Mouse (Mus musculus): ENCODE data around the gene Zfand3. TPM values are rescaled to one million over a fixed set of nuclear protein-coding genes. Genes with fewer than 3 reads are reported as not detected.

Zfand3 gene
- 99.1 and 107 TPM in 2 replicates for polyA plus RNA-seq (2012; rRNA removed)

- H3K27me3 ChIP-seq (ENCODE audit: control insufficient read depth, insufficient read depth, low read length): no peaks in the 10 kb centered on the region
- peak within 1 kb of the TSS; percentile 99 for H3K27ac ChIP-seq (ENCODE audit: insufficient read depth, low read length)
- 1% methylated on average over 83 of the region's 93 CpGs for WGBS
- TF ChIP-seq CTCF (IDR thresholded peaks at IDR 0.05; ENCODE audit: borderline replicate concordance, insufficient read depth, low read depth, low read length): no peak
- peak; percentile 78 for TF ChIP-seq POLR2A (IDR thresholded peaks at IDR 0.05; ENCODE audit: borderline replicate concordance, insufficient read depth, low read length)
- DNase-seq: peak; percentile 94 to 96
- peaks cover 9% of the 10 kb centered on the region for H3K4me1 ChIP-seq (ENCODE audit: control insufficient read depth, insufficient read depth, low read length)
- peak within 1 kb of the TSS; percentile 96 for H3K4me3 ChIP-seq (replicated peaks; ENCODE audit: insufficient read depth, low read depth, low read length)
These were observed at the start of gene Zfand3 for GRCm38 (mm10) chr17:30004203-30005102. Gene Zfand3, plus strand, starts transcription at chr17:30004733.

- Histone ChIP-seq H3K4me1 (ENCODE audit: control insufficient read depth, insufficient read depth, low read length) (no peaks in the 10 kb centered on the region), H3K27ac (ENCODE audit: insufficient read depth, low read length) (no peak overlapping the region), H3K27me3 (ENCODE audit: control insufficient read depth, insufficient read depth, low read length) (no peaks in the 10 kb centered on the region; the same call in 1 of the 2 replicates), H3K4me3 (replicated peaks; ENCODE audit: insufficient read depth, low read depth, low read length) (no peak overlapping the region)
- 43% methylated on average over 8 of the region's 8 CpGs for WGBS
- no peak for DNase-seq
- TF ChIP-seq POLR2A (IDR thresholded peaks at IDR 0.05; ENCODE audit: borderline replicate concordance, insufficient read depth, low read length) (no peak), CTCF (IDR thresholded peaks at IDR 0.05; ENCODE audit: borderline replicate concordance, insufficient read depth, low read depth, low read length) (no peak)
These were observed 48.7 kb upstream of the Zfand3 start for GRCm38 (mm10) chr17:29955880-29956279.

GRCm38 (mm10) chr17:29963730-29964259, 40.7 kb upstream of the Zfand3 start:
- Histone ChIP-seq H3K4me3 (replicated peaks; ENCODE audit: insufficient read depth, low read depth, low read length) (no peak overlapping the region), H3K4me1 (ENCODE audit: control insufficient read depth, insufficient read depth, low read length) (peaks cover 5% of the 10 kb centered on the region; the same call in 1 of the 2 replicates), H3K27me3 (ENCODE audit: control insufficient read depth, insufficient read depth, low read length) (no peaks in the 10 kb centered on the region; the same call in 1 of the 2 replicates), H3K27ac (ENCODE audit: insufficient read depth, low read length) (no peak overlapping the region)
- TF ChIP-seq POLR2A (IDR thresholded peaks at IDR 0.05; ENCODE audit: borderline replicate concordance, insufficient read depth, low read length) (no peak), CTCF (IDR thresholded peaks at IDR 0.05; ENCODE audit: borderline replicate concordance, insufficient read depth, low read depth, low read length) (no peak)
- DNase-seq: no peak
- 16% methylated on average over 11 of the region's 11 CpGs for WGBS

GRCm38 (mm10) chr17:29965506-29965905, 39.0 kb upstream of the Zfand3 start:
- TF ChIP-seq CTCF (IDR thresholded peaks at IDR 0.05; ENCODE audit: borderline replicate concordance, insufficient read depth, low read depth, low read length) (no peak), POLR2A (IDR thresholded peaks at IDR 0.05; ENCODE audit: borderline replicate concordance, insufficient read depth, low read length) (no peak)
- Histone ChIP-seq H3K4me3 (replicated peaks; ENCODE audit: insufficient read depth, low read depth, low read length) (no peak overlapping the region), H3K4me1 (ENCODE audit: control insufficient read depth, insufficient read depth, low read length) (peaks cover 5% of the 10 kb centered on the region; the same call in 1 of the 2 replicates), H3K27me3 (ENCODE audit: control insufficient read depth, insufficient read depth, low read length) (no peaks in the 10 kb centered on the region; the same call in 1 of the 2 replicates), H3K27ac (ENCODE audit: insufficient read depth, low read length) (no peak overlapping the region)
- WGBS: 63% methylated on average over 5 of the region's 5 CpGs
- no peak for DNase-seq

- DNase-seq: no peak
- no peak within 1 kb of the TSS for H3K4me3 ChIP-seq (replicated peaks; ENCODE audit: insufficient read depth, low read depth, low read length)
- WGBS: 83% methylated on average over 7 of the region's 7 CpGs
- H3K27me3 ChIP-seq (ENCODE audit: control insufficient read depth, insufficient read depth, low read length): no peaks in the 10 kb centered on the region; the same call in 1 of the 2 replicates
- H3K27ac ChIP-seq (ENCODE audit: insufficient read depth, low read length): no peak within 1 kb of the TSS
- peaks cover 8% of the 10 kb centered on the region for H3K4me1 ChIP-seq (ENCODE audit: control insufficient read depth, insufficient read depth, low read length)
- TF ChIP-seq POLR2A (IDR thresholded peaks at IDR 0.05; ENCODE audit: borderline replicate concordance, insufficient read depth, low read length) (no peak), CTCF (IDR thresholded peaks at IDR 0.05; ENCODE audit: borderline replicate concordance, insufficient read depth, low read depth, low read length) (no peak)
These were observed 34.4 kb upstream of the Zfand3 start, which contains the start of gene Mdga1 for GRCm38 (mm10) chr17:29970037-29970555. Gene Mdga1, minus strand, starts transcription at chr17:29970087.

GRCm38 (mm10) chr17:29971761-29972432, 32.6 kb upstream of the Zfand3 start:
- peaks cover 15% of the 10 kb centered on the region for H3K4me1 ChIP-seq (ENCODE audit: control insufficient read depth, insufficient read depth, low read length)
- no peak overlapping the region for H3K27ac ChIP-seq (ENCODE audit: insufficient read depth, low read length)
- no peak for DNase-seq
- H3K4me3 ChIP-seq (replicated peaks; ENCODE audit: insufficient read depth, low read depth, low read length): no peak overlapping the region
- H3K27me3 ChIP-seq (ENCODE audit: control insufficient read depth, insufficient read depth, low read length): no peaks in the 10 kb centered on the region; the same call in 1 of the 2 replicates
- WGBS: 55% methylated on average over 15 of the region's 15 CpGs
- TF ChIP-seq POLR2A (IDR thresholded peaks at IDR 0.05; ENCODE audit: borderline replicate concordance, insufficient read depth, low read length): no peak
- no peak for TF ChIP-seq CTCF (IDR thresholded peaks at IDR 0.05; ENCODE audit: borderline replicate concordance, insufficient read depth, low read depth, low read length)

GRCm38 (mm10) chr17:29973226-29973625, 31.3 kb upstream of the Zfand3 start:
- Histone ChIP-seq H3K4me3 (replicated peaks; ENCODE audit: insufficient read depth, low read depth, low read length) (no peak overlapping the region), H3K27ac (ENCODE audit: insufficient read depth, low read length) (no peak overlapping the region), H3K4me1 (ENCODE audit: control insufficient read depth, insufficient read depth, low read length) (peaks cover 15% of the 10 kb centered on the region), H3K27me3 (ENCODE audit: control insufficient read depth, insufficient read depth, low read length) (no peaks in the 10 kb centered on the region; the same call in 1 of the 2 replicates)
- no peak for TF ChIP-seq CTCF (IDR thresholded peaks at IDR 0.05; ENCODE audit: borderline replicate concordance, insufficient read depth, low read depth, low read length)
- no peak for TF ChIP-seq POLR2A (IDR thresholded peaks at IDR 0.05; ENCODE audit: borderline replicate concordance, insufficient read depth, low read length)
- no peak for DNase-seq
- WGBS: 97% methylated on average over 7 of the region's 7 CpGs

Data from cerebellum, adult 2 months (tissue).